Mouse (Mus musculus): ENCODE measurements around the gene Ms4a6c. TPM values are rescaled to one million over a fixed set of nuclear protein-coding genes. Genes with fewer than 3 reads are reported as not detected.
A peak's percentile ranks its signal among the peaks of the same experiment; 100 is the strongest.
"Not testable (repeated sequence)": the region's sequence is repeated elsewhere in the genome, so short reads cannot be mapped to it uniquely, and the experiment has no call there.

Ms4a6c gene
- polyA plus RNA-seq (2012), result not detected in 2 replicates

- not testable (repeated sequence) for TF ChIP-seq GATA1 (IDR thresholded peaks at IDR 0.05; ENCODE audit: low read length)
Observed at GRCm38 (mm10) chr19:11469215-11469614, at the start of gene Ms4a6c. Gene Ms4a6c (plus strand): TSS chr19:11469366.

- TF ChIP-seq GATA1 (IDR thresholded peaks at IDR 0.05; ENCODE audit: low read length), result no peak
Observed at GRCm38 (mm10) chr19:11435058-11435834, 33.9 kb upstream of the Ms4a6c start.

- no peak for TF ChIP-seq GATA1 (IDR thresholded peaks at IDR 0.05; ENCODE audit: low read length)
Observed at GRCm38 (mm10) chr19:11443338-11443737, 25.8 kb upstream of the Ms4a6c start, which contains the start of gene Ms4a4b. Gene Ms4a4b (plus strand): TSS chr19:11443553.

GRCm38 (mm10) chr19:11443964-11444363, 25.2 kb upstream of the Ms4a6c start:
- TF ChIP-seq GATA1 (IDR thresholded peaks at IDR 0.05; ENCODE audit: low read length), result no peak

- no peak for TF ChIP-seq GATA1 (IDR thresholded peaks at IDR 0.05; ENCODE audit: low read length)
Observed at GRCm38 (mm10) chr19:11447238-11447637, 21.9 kb upstream of the Ms4a6c start.

- TF ChIP-seq GATA1 (IDR thresholded peaks at IDR 0.05; ENCODE audit: low read length), result no peak
Observed at GRCm38 (mm10) chr19:11466471-11466870, 2.7 kb upstream of the Ms4a6c start.

- no peak for TF ChIP-seq GATA1 (IDR thresholded peaks at IDR 0.05; ENCODE audit: low read length)
Observed at GRCm38 (mm10) chr19:11479714-11480113, 10.5 kb downstream of the Ms4a6c start.

- TF ChIP-seq GATA1 (IDR thresholded peaks at IDR 0.05; ENCODE audit: low read length), result no peak
Observed at GRCm38 (mm10) chr19:11482684-11483083, 13.5 kb downstream of the Ms4a6c start.

GRCm38 (mm10) chr19:11483941-11484340, 14.8 kb downstream of the Ms4a6c start:
- no peak for TF ChIP-seq GATA1 (IDR thresholded peaks at IDR 0.05; ENCODE audit: low read length)

- no peak for TF ChIP-seq GATA1 (IDR thresholded peaks at IDR 0.05; ENCODE audit: low read length)
Observed at GRCm38 (mm10) chr19:11484388-11484787, 15.2 kb downstream of the Ms4a6c start.

- peak; percentile 6 for TF ChIP-seq GATA1 (IDR thresholded peaks at IDR 0.05; ENCODE audit: low read length)
Observed at GRCm38 (mm10) chr19:11485266-11485665, 16.1 kb downstream of the Ms4a6c start.

- TF ChIP-seq GATA1 (IDR thresholded peaks at IDR 0.05; ENCODE audit: low read length), result no peak
Observed at GRCm38 (mm10) chr19:11485746-11486145, 16.6 kb downstream of the Ms4a6c start, which contains the start of gene Gm8369. Gene Gm8369 (plus strand): TSS chr19:11485938.

- TF ChIP-seq GATA1 (IDR thresholded peaks at IDR 0.05; ENCODE audit: low read length), result no peak
Observed at GRCm38 (mm10) chr19:11486599-11486998, 17.4 kb downstream of the Ms4a6c start.

- TF ChIP-seq GATA1 (IDR thresholded peaks at IDR 0.05; ENCODE audit: low read length), result no peak
Observed at GRCm38 (mm10) chr19:11491406-11492189, 22.4 kb downstream of the Ms4a6c start.

GRCm38 (mm10) chr19:11492671-11493070, 23.5 kb downstream of the Ms4a6c start:
- TF ChIP-seq GATA1 (IDR thresholded peaks at IDR 0.05; ENCODE audit: low read length), result no peak

- no peak for TF ChIP-seq GATA1 (IDR thresholded peaks at IDR 0.05; ENCODE audit: low read length)
Observed at GRCm38 (mm10) chr19:11494519-11494918, 25.4 kb downstream of the Ms4a6c start.

All from G1E-ER4 (cell line).